9 mouse cellular contexts compared by ENCODE assay signal in the genomic region with DNA sequence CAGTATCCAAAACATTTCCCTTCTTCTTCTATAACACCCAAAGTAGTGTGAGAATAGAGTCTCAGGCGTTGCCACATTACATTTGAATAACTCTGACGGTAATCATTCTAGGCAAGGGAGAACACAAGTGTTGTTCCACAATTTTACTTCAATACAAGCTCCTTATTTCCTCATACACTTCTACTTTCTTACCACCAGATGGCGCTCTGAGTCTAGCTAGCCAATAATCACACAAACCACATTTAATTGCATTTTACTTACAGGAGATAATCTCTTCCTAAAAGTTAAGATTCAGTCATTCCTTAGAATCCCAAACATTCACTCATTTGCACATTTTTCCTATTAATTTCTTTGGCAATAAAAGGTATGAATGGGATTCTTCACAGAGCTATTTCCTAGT.
DNase-seq lines count a peak whose midpoint lies in the region; ATAC-seq and TF ChIP-seq lines count a peak whose summit lies in the region.
"Had no signal": no experiment of that assay in that cellular context is flagged by ENCODE, and none has a peak within 500 bp of the region (broad histone marks: within the 10 kb centered on the region; RNA-seq: fewer than 3 reads in every experiment).

No protein-coding gene starts in this region.

- H3K9me3 ChIP-seq in intestine, postnatal 0 days (ENCODE audit: control insufficient read depth) = no peaks in the 10 kb centered on the region
- H3K9me3 ChIP-seq in intestine, embryonic 16.5 days (ENCODE audit: control insufficient read depth, low read length) = no peaks in the 10 kb centered on the region

- peak; percentile 61 for DNase-seq in 3T3-L1 (ENCODE audit: low read depth, low spot score)
- DNase-seq in CD4-positive helper T cell, adult 2 months (ENCODE audit: low read depth, low spot score) = peak; percentile 8
- DNase-seq in embryo, embryonic 11 days = peak; percentile 50
- DNase-seq in urinary bladder, adult 18-20 months (ENCODE audit: low spot score in 2 of 2) = no peak
- DNase-seq in cerebellum, adult 9-11 months = no peak
- no peak for DNase-seq in adrenal gland, adult 18-20 months (ENCODE audit: low spot score in 2 of 2)
- DNase-seq: right cerebral cortex, adult 18-20 months had no signal

- H3K27ac ChIP-seq in intestine, postnatal 0 days (ENCODE audit: low read depth, low read length) = no peak overlapping the region
- no peak overlapping the region for H3K27ac ChIP-seq in intestine, embryonic 16.5 days (ENCODE audit: low read length)

- 2% methylated on average over 3 of the region's 3 CpGs for WGBS in intestine, postnatal 0 days
- 5% methylated on average over 3 of the region's 3 CpGs for WGBS in intestine, embryonic 16.5 days

- peak; percentile 92 for TF ChIP-seq CTCF in intestine, postnatal 0 days (IDR thresholded peaks at IDR 0.05; ENCODE audit: low read depth)

- H3K4me2 ChIP-seq in intestine, postnatal 0 days (replicated peaks; ENCODE audit: low read depth) = no peak overlapping the region
- H3K4me2 ChIP-seq in intestine, embryonic 16.5 days (ENCODE audit: low read depth, low read length) = no peak overlapping the region

- no peaks in the 10 kb centered on the region for H3K36me3 ChIP-seq in intestine, postnatal 0 days (ENCODE audit: control insufficient read depth, insufficient read depth)
- H3K36me3 ChIP-seq in intestine, embryonic 16.5 days (ENCODE audit: control insufficient read depth, insufficient read depth, low read length) = no peaks in the 10 kb centered on the region

- no peaks in the 10 kb centered on the region for H3K27me3 ChIP-seq in intestine, postnatal 0 days (replicated peaks; ENCODE audit: control insufficient read depth, insufficient read depth, low read length)
- no peaks in the 10 kb centered on the region for H3K27me3 ChIP-seq in intestine, embryonic 16.5 days (replicated peaks; ENCODE audit: control insufficient read depth, insufficient read depth, low read length)

- no peaks in the 10 kb centered on the region for H3K4me1 ChIP-seq in intestine, postnatal 0 days (replicated peaks; ENCODE audit: control insufficient read depth, insufficient read depth, low read length)
- H3K4me1 ChIP-seq in intestine, embryonic 16.5 days (ENCODE audit: control insufficient read depth, insufficient read depth, low read length) = no peaks in the 10 kb centered on the region

- ATAC-seq in intestine, postnatal 0 days = no peak
- no peak for ATAC-seq in intestine, embryonic 16.5 days

- H3K4me3 ChIP-seq in intestine, postnatal 0 days (ENCODE audit: low read depth, low read length) = no peak overlapping the region
- H3K4me3 ChIP-seq in intestine, embryonic 16.5 days (ENCODE audit: low read length) = no peak overlapping the region

- H3K9ac ChIP-seq in intestine, postnatal 0 days (ENCODE audit: low read depth, low read length) = no peak overlapping the region
- no peak overlapping the region for H3K9ac ChIP-seq in intestine, embryonic 16.5 days (ENCODE audit: low read depth, low read length)

Comparison
In these comparisons a context has a peak if more than half of its experiments do, and no peak if none do; other contexts are left out.
1. DNase-seq: peak in 3T3-L1 (single experiment), CD4-positive helper T cell, adult 2 months (single experiment) and embryo, embryonic 11 days (single experiment); none in urinary bladder, adult 18-20 months (0 of 2), cerebellum, adult 9-11 months (single experiment) and adrenal gland, adult 18-20 months (0 of 2).